Mouse (Mus musculus): ENCODE data around the gene C3ar1.

GRCm38 (mm10) chr6:122825166-122825565 lies 30.8 kb downstream of the C3ar1 start:
- TF ChIP-seq EP300 (IDR thresholded peaks at IDR 0.05; ENCODE audit: low read length) (no peak), CTCF (conservative IDR thresholded peaks at IDR 0.05 in 1 of 2, IDR thresholded peaks at IDR 0.05 in 1 of 2; ENCODE audit: low read depth in 2 of 2, low read length in 2 of 2) (no peak)

Measured in CH12.LX (cell line).